Comparison of ENCODE assay signal across 1 mouse cellular context in the genomic region with DNA sequence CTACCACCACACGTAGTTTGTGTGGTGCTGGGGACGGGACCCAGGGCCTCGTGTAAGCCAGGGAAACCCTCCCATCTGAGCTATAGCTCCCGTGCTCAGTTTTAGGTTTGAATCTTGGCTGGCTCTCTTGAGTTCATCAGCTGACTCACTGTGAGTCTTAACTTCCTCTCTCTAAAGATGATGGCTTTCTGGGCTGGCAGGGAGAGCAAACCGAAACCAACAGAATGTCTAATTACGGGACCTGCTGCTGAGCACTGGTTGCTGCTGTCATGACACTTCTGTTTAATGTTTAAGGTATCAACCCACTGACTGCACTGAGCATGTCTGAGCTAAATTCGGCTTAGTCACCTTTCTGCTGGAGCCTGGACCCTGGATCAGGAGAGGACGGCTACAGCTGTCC.
TF ChIP-seq lines count a peak whose summit lies in the region.

No protein-coding gene starts in this region.

TF ChIP-seq in MEL, 35 proteins besides CTCF, POLR2A, EP300 and RAD21 (continued from another document):
- TF ChIP-seq UBTF (IDR thresholded peaks at IDR 0.05; ENCODE audit: borderline replicate concordance, insufficient read depth, low read depth, low read length) (no peak), GATA1 (IDR thresholded peaks at IDR 0.05; ENCODE audit: low read depth, low read length) (no peak), TCF12 (IDR thresholded peaks at IDR 0.05; ENCODE audit: low read depth, low read length) (no peak), KAT2A (conservative IDR thresholded peaks at IDR 0.05; ENCODE audit: low read depth, low read length) (no peak), ZC3H11A (IDR thresholded peaks at IDR 0.05; ENCODE audit: low read depth, low read length) (no peak), ELF1 (IDR thresholded peaks at IDR 0.05; ENCODE audit: low read depth, low read length) (no peak), ETS1 (IDR thresholded peaks at IDR 0.05; ENCODE audit: low read depth, low read length) (peak; percentile 96), SIN3A (IDR thresholded peaks at IDR 0.05; ENCODE audit: low read length) (peak; percentile 83), BHLHE40 (IDR thresholded peaks at IDR 0.05; ENCODE audit: borderline replicate concordance, low read depth, low read length) (peak; percentile 43; the same call in 1 of the 2 replicates), MAX (IDR thresholded peaks at IDR 0.05; ENCODE audit: low read length) (peak; percentile 60), NRF1 (IDR thresholded peaks at IDR 0.05; ENCODE audit: insufficient read depth, low read depth, low read length, poor library complexity, severe bottlenecking) (peak; percentile 49), MAFK (IDR thresholded peaks at IDR 0.05; ENCODE audit: borderline replicate concordance, low read depth, low read length) (no peak)
TF ChIP-seq in MEL: peak in this region for 12.
